Mouse (Mus musculus) heart, postnatal 36 days (tissue): ENCODE data around the gene Matk. TPM values are rescaled to one million over a fixed set of nuclear protein-coding genes. Genes with fewer than 3 reads are reported as not detected.
"Not testable (repeated sequence)": the region's sequence is repeated elsewhere in the genome, so short reads cannot be mapped to it uniquely, and the experiment has no call there.

ENCODE experiments used
- DNase-seq, 2 experiments: peaks; one replicate each; pipeline ENCODE4 v3.0.0; 2021 to 2022
- intact Hi-C: fragments of 180-260 bp; cut with DNase I; formaldehyde crosslinking; loops from one replicate; pipeline ENCODE4 v1.15.1; 2025
- total RNA-seq, 2 experiments: library from RNA; stranded (reverse); gene quantifications; 2 replicates each; pipeline ENCODE4 v1.2.3; 2021

Matk gene
- total RNA-seq: under 1 TPM; 0.39 to 0.41 TPM

- DNase-seq: peak in 1 of 2 experiments; percentile 27
Measured at GRCm38 (mm10) chr10:81252424-81253419, at the start of gene Matk. TSS of gene Matk (plus strand) at chr10:81252935.

GRCm38 (mm10) chr10:81202978-81203720, 49.6 kb upstream of the Matk start:
- intact Hi-C loops: no loop called here
- no peak for DNase-seq

More at GRCm38 (mm10) chr10:81252424-81253419, at the start of gene Matk:
- intact Hi-C loops: no loop called here

DNA sequence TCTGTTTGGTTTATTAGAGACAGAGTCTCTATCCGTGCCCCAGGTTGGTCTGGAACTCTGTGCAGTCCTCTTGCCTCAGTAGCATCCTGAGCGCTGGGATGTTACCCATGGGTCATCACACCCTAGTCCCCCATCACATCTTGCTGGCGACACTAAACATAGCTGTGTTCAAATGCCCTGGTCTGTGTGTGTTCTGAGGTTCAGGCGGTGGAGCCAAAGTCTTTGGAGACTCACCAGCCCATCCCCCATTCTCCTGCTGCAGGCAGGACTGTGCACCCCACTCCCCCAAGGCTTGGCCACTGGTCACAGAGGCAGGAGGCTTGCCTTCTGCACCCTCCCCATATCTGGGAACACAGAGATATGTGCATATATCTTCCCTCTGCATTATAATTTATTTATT, 48.6 kb upstream of the Matk start:
- intact Hi-C loops: no loop called here
- DNase-seq: no peak

DNA sequence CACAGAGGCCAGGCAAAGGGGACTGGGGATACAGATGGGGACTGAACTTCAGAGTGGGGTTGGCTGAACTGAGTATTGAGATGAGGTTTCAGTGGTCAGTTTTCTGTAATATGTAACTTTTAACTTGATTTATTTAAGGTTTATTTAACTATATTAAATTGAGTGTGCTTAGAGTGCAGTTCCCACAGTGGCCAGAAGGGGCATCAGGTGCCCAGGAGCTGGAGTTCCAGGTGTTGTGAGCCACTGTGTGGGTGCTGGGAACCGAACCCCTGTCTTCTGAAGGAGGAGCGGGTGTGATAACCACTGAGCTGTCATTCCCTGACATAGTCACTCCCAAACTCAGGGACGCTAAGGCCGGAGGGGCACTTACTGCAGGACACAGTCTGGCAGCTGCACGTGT, 42.6 kb upstream of the Matk start:
- DNase-seq: no peak
- intact Hi-C loops: no loop called here

DNA sequence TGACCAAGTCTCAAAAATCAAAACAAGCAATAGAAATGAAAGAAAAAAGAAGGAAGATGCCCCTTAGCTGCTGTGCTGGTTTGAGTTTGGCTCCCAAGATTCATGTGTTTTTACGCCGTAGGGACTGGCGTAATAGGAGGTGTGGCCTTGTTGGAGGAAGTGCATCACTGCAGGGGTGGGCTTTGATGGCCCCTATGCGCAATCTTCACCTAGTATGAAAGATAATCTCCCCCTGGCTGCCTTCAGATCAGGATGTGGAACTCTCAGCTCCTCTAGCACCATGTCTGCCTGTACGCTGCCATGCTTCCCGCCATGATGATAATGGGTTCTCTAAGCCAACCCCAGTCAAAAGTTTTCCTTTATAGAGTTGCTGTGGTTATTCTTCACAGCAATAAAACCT, 36.5 kb upstream of the Matk start:
- intact Hi-C loops: no loop called here

DNA sequence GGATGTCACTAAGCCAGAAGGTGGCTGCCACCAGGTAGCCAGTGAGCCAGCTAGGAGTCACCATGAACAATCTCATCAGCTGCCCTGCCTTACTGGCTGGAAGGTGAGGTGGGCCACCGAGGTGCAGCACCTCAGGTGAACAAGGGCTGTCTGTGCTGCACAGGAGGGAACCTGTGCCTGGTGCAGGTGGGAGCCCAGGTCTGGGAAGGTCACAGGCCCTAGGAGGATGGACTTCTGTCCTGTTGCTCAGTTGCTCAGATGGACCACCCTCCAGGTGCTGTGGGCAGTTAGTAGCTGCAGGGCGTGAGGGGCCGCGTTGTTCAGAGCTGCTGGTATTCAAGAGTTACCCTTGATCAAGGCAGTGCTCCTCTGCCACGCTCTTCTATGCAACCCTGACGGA, 35.9 kb upstream of the Matk start:
- DNase-seq: no peak
- intact Hi-C loops: loop anchor here (1.0 kb wide), 1 partner anchor 19 kb away; no protein-coding TSS in a partner anchor

More for the DNA sequence above, 36.5 kb upstream of the Matk start:
- no peak for DNase-seq

GRCm38 (mm10) chr10:81217267-81217666, 35.5 kb upstream of the Matk start:
- DNase-seq: not testable (repeated sequence)
- intact Hi-C loops: loop anchor here (1.0 kb wide), 1 partner anchor 19 kb away; no protein-coding TSS in a partner anchor

DNA sequence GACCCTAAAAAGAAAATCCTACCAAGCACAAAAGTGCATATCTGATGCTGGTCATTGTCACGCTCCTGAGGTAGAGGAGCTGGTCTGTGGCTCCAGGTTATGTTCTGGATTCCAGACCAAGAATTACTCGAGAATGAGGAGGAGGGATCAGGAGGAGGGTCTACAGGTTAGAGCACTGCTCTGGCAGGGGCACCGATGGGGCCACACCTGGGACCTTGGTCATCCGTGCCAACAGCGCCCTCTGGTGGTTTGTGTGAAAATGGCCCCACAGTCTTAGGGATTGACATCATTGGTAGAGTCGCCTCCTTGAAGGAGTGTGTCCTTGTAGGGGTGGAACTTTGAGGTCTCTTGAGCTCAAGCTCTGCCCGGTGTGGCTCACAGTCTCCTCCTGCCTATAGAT, 34.8 kb upstream of the Matk start:
- intact Hi-C loops: loop anchor here (1.0 kb wide), 1 partner anchor 20 kb away; no protein-coding TSS in a partner anchor
- DNase-seq: peak; percentile 66 to 78

DNA sequence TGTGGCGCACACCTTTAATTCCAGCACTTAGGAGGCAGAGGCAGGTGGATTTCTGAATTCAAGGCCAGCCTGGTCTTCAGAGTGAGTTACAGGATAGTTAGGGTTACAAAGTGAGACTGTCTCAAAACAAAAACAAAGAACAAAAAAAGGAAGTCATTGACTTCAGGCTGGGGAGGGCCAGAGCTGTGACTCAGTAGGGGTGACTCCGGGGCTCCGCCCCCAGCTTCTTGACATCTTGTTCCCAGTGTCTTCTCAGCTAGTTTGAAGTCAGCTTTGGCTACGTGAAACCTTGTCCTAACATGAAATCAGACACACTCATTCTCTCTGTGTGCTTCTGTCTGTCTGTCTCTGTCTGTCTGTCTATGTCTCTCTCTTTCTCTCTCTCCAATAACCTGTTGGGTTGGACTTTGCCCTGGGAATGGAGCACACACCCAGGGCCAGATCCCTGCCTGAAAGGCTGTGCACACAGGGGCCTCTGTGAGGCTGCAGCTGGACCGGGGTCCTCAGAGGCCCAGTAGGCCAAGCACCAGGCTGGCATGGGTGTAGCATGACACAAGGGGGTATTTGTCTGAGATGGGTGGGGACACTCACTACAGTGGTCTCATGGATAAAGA, 31.2 kb upstream of the Matk start:
- DNase-seq: no peak
- intact Hi-C loops: no loop called here

GRCm38 (mm10) chr10:81223731-81224130, 29.0 kb upstream of the Matk start:
- intact Hi-C loops, DNase-seq: not testable (repeated sequence)

GRCm38 (mm10) chr10:81229735-81230437, 22.8 kb upstream of the Matk start:
- DNase-seq: no peak
- intact Hi-C loops: no loop called here

DNA sequence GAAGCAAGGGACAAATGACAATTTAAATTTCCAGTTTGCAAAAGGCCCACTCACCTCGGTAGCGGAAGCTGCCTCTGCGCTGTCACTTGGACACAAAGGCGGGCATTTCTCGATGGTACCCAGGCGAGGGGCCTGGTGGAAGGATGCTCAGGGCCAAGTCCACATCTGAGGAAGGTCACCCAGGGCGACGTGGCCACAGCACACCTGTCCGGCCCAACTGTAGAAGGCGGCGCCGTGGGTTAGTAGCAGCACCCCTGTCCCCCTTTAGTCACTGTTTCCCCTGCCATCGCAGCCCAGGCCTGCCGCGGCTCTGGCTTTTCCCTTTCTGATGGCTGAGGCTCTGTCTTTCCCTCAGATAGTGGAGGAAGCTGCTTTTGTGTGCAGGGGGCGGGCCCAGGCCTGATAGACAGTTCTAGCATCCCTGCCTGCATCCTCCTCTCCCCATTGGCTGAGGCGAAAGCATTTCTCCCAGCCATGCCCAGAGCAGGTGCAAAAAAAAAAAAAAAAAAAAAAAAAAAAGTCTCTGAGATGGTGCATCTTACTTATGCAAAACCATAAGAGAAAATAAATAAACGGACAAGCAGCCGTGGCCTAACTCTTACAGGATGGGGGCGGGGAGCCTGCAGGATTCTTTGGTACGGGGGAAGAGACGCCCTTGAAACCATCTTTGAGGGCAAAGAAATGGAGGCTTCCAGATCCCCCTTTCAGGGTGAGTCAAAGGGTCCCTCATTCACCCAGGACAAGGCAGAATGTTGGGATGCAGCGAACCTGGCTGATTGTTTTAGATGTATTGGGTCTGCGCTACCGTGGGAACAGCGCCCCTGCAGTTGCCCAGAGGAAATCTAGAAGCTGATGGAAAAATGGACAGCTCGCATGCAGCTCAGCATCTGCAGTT, 22.1 kb upstream of the Matk start, which contains the start of gene Atcay:
Atcay (minus strand) TSS at position 396 of the 895 bp plus-strand sequence.
- intact Hi-C loops: no loop called here
- no peak for DNase-seq

DNA sequence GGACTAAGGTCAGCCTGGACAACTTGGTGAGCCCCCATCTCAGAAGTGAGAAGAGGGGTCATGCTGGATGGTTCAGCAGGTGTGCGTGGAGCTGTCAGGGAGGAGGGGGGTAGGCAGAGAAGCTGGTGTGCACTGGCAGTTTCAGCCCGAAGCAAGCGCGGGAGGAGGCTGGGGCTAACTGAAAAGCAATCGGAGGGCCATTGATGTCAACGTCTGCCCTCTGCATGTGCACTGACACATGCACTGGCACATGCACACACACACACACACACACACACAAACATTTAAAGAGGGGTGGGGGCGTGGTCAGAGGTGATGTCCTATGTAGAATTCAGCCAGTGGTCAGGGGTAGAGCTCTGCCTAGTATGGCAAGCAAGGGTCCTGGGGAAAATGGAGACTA, 21.3 kb upstream of the Matk start:
- no peak for DNase-seq
- intact Hi-C loops: no loop called here

- intact Hi-C loops: no loop called here
- peak; percentile 79 to 81 for DNase-seq
Measured at GRCm38 (mm10) chr10:81232580-81233225, 20.0 kb upstream of the Matk start, which contains the start of gene Zfr2. TSS of gene Zfr2 (plus strand) at chr10:81233155.

DNA sequence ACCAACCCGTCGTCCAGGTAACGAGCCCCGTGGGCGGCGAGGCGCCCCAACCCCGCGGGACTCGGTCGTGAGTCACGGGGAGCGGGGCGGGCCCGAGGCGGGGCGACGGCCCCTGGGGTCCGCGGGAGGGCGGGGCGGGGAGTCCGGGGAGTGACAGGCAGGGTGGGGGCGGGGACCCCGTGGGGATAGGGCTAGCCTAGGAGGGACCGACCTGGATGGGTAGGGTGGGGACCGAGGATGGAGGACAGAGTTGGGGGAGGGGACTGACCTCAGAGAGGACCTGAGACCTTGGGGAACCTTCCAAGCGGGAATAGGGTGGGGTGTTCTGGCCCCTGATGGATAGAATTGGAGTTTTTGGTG, 19.5 kb upstream of the Matk start:
- intact Hi-C loops: no loop called here

DNA sequence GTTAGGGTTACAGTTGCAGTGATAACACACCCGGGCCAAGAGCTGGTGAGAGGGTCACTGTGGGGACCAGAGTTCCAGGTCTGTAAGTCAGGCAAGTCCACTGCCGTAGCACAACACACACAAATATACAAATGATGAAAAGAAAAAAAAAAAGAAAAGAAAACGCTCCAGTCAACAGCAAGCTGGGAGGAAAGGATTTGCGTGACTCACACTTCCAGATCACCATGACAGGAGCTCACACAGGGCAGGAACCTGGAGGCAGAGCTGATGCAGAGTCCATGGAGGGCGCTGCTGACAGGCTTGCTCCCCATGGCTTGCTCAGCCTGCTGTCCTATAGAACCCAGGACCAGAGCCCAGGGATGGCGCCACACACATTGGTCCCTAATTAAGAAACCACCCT, 18.5 kb upstream of the Matk start:
- no peak for DNase-seq
- intact Hi-C loops: no loop called here

More for the DNA sequence above, 19.5 kb upstream of the Matk start:
- no peak for DNase-seq

DNA sequence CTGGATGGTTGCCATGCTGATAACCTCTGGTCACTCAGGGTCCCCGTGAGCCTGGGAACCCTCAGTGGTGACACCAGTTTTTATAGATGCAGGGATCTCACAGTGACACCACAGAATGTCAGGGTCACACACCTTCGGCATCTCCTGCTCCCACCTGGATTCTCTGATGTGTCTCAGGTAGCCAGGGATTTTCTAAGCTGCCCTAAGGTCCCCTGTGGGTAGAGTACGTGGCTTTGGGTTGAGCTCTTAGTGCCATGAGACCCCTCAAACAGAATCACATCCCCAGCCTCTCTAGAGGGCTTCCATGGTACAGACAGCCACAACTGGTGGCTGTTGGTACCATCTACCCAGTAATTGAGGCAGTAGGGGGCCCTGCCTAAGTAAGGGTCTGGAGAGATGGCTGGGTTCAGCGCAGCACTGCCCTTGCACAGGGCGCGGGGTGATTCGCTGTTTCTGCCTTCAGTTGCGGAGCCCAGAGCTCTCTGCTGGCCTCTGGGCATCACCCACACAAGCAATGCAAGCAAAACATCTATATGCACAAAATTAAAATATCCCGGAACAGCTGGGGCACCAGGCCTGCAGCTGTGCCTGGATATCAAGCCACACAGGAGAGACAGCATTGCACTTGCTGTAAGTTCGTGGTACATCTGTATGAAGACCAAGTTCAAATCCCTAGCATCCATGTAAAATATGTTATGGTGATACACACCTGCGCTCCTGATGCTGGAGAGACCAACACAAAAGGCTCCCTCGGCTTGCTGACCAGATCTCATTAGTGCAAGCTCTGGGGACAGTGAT, 16.1 kb upstream of the Matk start:
- DNase-seq: no peak
- intact Hi-C loops: no loop called here

DNA sequence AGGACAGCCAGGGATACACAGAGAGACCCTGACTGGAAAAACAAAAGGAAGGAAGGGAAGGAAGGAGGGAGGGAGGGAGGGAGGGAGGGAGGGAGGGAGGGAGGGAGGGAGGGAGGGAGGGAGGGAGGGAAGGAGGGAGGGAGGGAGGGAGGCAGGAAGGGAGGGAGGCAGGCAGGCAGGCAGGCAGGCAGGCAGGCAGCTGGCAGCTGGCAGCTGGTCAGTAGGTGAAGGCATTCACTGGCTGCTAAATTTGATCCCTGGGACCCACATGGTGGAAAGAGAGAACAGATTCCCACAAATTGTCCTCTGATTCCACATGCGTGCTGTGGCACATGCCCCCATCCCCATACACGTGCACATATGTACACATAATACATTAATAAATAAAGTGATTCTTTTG, 14.1 kb upstream of the Matk start:
- DNase-seq: no peak
- intact Hi-C loops: no loop called here
